Mouse (Mus musculus) heart, postnatal 0 days (tissue): Measurements from ENCODE around the gene Vwa3b. TPM values are rescaled to one million over a fixed set of nuclear protein-coding genes. Genes with fewer than 3 reads are reported as not detected.

Experiments used
- ATAC-seq: fragments of 200-750 bp; cut with Nextera tagmentation; 2 replicates; pipeline ENCODE4 v1.8.0; 2017; ENCODE audit warnings: low read depth, moderate number of reproducible peaks, moderate library complexity; ENCODE audit not compliant: insufficient read depth
- DNase-seq: peaks from one replicate; pipeline ENCODE4 v3.0.0-alpha.2; 2016; ENCODE audit warnings: low spot score
- H3K27ac ChIP-seq: fragments of 300-500 bp; sonication (generic); 2 replicates; pipeline ENCODE4 v1.5.1; 2014; ENCODE audit warnings: low read depth, mild to moderate bottlenecking
- H3K27me3 ChIP-seq: fragments of 300-500 bp; sonication (generic); 2 replicates; pipeline ENCODE4 v1.6.1; 2014; ENCODE audit warnings: low read length, mixed read lengths; ENCODE audit not compliant: control insufficient read depth, insufficient read depth
- H3K36me3 ChIP-seq: fragments of 300-500 bp; sonication (generic); replicated peaks from 2 replicates; pipeline ENCODE4 v1.6.1; 2014; ENCODE audit warnings: low read length, mixed read lengths; ENCODE audit not compliant: control insufficient read depth, insufficient read depth
- H3K4me1 ChIP-seq: fragments of 300-500 bp; sonication (generic); 2 replicates; pipeline ENCODE4 v1.6.1; 2014; ENCODE audit warnings: antibody characterized with exemption; ENCODE audit not compliant: control insufficient read depth, insufficient read depth
- H3K4me2 ChIP-seq: fragments of 300-500 bp; sonication (generic); 2 replicates; pipeline ENCODE4 v1.6.1; 2014; ENCODE audit warnings: low read depth, mild to moderate bottlenecking, low read length, moderate library complexity
- H3K4me3 ChIP-seq: fragments of 300-500 bp; sonication (generic); 2 replicates; pipeline ENCODE4 v1.5.1; 2014; ENCODE audit warnings: low read depth, low read length
- H3K9ac ChIP-seq: fragments of 300-500 bp; sonication (generic); replicated peaks from 2 replicates; pipeline ENCODE4 v1.6.1; 2014; ENCODE audit warnings: low read depth, low read length, mixed read lengths
- H3K9me3 ChIP-seq: fragments of 300-500 bp; sonication (generic); replicated peaks from 2 replicates; pipeline ENCODE4 v1.6.1; 2016; ENCODE audit warnings: low read length; ENCODE audit not compliant: control insufficient read depth
- CTCF ChIP-seq: IDR thresholded peaks from 2 replicates; pipeline ENCODE4 v1.5.1; 2016; ENCODE audit warnings: antibody characterized with exemption, control low read depth, low read depth
- EP300 ChIP-seq: IDR thresholded peaks from 2 replicates; pipeline ENCODE4 v1.6.1; 2016; ENCODE audit warnings: antibody characterized with exemption, low read depth
- WGBS: fragments of 180-500 bp; shearing (Covaris S2); extraction: QIAGEN DNeasy Blood & Tissue Kit; methylation state at CpG from one replicate; pipeline ENCODE4 v1.1.7; 2014; 5-methylcytosine and 5-hydroxymethylcytosine counted together
- polyA plus RNA-seq: library from polyadenylated mRNA; unstranded; fragments of >200 nt; fragmentation: Nextera tagmentation; extraction: Ambion mirVana; gene quantifications from 2 replicates; pipeline ENCODE4 v1.2.1, GENCODE M21; 2015
- total RNA-seq: library from RNA; depleted of rRNA; stranded (reverse); fragments of >200 nt; gene quantifications from 2 replicates; pipeline ENCODE4 v1.2.3, GENCODE M21; 2014; ENCODE audit warnings: low replicate concordance; rRNA removed

The Vwa3b gene
- not detected in 2 replicates for total RNA-seq
- polyA plus RNA-seq: 0.25 and 0.26 TPM in 2 replicates

DNA sequence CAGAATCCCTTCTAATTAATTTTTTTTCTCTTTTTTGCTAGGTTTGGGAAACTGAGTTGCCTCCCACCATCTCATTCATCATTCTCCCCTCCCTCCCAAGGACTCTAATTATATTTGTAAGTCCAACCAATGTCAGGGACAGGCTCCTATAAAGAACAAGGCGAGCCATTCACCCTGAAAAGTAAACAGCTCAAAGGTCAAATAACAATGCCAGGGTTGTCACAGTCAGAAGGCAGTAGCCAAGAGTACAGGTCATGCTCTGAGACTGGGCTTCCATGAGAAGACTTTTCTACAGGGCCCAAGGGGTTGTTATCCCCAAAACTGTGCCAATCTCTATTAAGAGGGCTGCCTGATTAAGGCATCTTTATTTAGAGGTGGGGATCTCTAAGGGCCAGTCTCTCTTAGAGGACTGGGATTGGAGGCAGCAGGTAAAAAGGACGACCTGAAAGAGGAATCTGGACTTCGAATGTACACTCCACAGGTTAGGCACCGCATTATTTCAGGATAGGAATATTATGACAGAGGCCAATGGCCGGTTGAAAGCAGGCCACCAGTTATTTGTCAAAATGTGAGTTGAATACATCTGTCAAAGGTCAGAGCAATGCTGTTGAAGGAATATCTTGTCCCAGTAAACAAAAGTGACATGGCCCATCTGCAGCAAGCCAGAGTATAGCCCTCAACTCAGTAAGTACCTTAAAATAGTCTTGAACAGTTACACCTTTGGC, at the start of gene Vwa3b:
Gene Vwa3b (plus strand): TSS at position 635 of the 725 bp plus-strand sequence.
- WGBS: 73% methylated on average over 5 of the region's 5 CpGs
- Histone ChIP-seq H3K36me3 (no peaks in the 10 kb centered on the region), H3K27me3 (no peaks in the 10 kb centered on the region; the same call in 1 of the 2 replicates), H3K4me1 (0 out of 2 replicates have a peak, but pooled peaks cover 11% of the 10 kb centered on the region), H3K4me2 (no peak within 1 kb of the TSS), H3K9ac (no peak within 1 kb of the TSS), H3K27ac (no peak within 1 kb of the TSS), H3K4me3 (no peak within 1 kb of the TSS), H3K9me3 (no peaks in the 10 kb centered on the region)
- TF ChIP-seq CTCF: no peak
- no peak for TF ChIP-seq EP300
- DNase-seq (no peak), ATAC-seq (no peak)

DNA sequence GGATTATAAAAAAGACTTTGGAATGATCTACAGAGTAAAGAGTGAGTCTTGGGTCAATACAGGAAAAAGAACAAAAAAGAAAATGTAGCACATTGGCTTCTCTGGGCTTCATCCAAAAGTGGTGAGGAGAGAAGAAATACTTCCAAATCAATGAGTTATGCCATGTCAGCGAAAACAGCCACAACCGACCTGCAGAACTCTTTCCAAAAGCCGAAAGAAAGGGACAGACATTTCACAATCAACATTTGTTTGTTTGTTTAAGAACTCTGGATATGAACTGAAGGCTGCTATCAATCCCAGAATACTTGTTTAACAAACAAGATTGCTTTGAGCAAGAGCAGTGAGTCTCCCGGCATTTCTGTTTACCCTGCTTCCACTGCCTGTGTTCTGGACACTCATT, 49.6 kb upstream of the Vwa3b start:
- no peak overlapping the region for H3K4me2 ChIP-seq
- no peaks in the 10 kb centered on the region for H3K4me1 ChIP-seq
- H3K4me3 ChIP-seq: no peak overlapping the region
- no peak overlapping the region for H3K27ac ChIP-seq
- H3K9me3 ChIP-seq: peaks cover 13% of the 10 kb centered on the region; the same call in 1 of the 2 replicates
- TF ChIP-seq CTCF: no peak
- TF ChIP-seq EP300: no peak
- DNase-seq: no peak
- no peak overlapping the region for H3K9ac ChIP-seq
- H3K36me3 ChIP-seq: no peaks in the 10 kb centered on the region
- no peak for ATAC-seq
- 72% methylated on average over 4 of the region's 4 CpGs for WGBS
- no peaks in the 10 kb centered on the region for H3K27me3 ChIP-seq

DNA sequence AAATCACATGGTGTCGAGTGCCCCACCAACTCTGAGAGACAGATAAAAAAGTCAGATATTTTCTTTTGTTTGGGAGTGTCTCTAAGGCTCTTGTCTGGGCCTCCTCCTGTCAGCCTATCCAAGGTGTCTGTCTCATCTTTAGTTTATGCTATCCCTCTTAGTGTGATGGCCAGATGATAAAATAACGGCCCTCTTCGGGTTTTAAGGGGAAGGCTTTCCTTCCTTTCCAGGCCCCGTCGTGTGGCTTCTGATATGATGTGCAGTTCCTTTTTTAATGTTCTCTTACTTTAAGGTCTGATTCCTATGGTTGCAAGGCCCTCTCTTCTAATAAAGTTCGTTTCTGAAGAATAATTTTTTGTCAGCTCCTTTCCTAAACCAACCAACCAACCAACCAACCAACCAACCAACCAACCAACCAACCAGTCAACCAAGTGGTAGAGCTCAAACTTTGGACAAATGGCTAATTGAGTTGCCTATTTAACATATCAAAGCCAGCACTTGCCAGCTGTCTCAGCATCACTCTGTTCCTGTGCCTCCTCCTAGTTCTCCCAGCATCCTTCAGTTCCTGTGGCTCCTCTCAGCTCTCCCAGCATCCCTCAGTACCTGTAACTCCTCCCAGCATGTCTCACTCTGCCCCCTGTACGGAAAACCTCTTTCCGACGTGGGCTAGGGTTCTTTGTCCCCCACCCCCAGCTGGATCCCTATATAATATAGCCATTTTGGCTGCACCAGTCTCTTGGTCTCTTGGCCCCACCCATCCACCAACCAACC, 44.0 kb upstream of the Vwa3b start:
- 76% methylated on average over 9 of the region's 9 CpGs for WGBS
- no peak for TF ChIP-seq EP300
- TF ChIP-seq CTCF: no peak
- Histone ChIP-seq H3K4me2 (no peak overlapping the region), H3K4me1 (no peaks in the 10 kb centered on the region), H3K36me3 (no peaks in the 10 kb centered on the region), H3K27me3 (no peaks in the 10 kb centered on the region), H3K9me3 (no peaks in the 10 kb centered on the region), H3K4me3 (no peak overlapping the region), H3K27ac (no peak overlapping the region), H3K9ac (no peak overlapping the region)
- DNase-seq (no peak), ATAC-seq (no peak)

DNA sequence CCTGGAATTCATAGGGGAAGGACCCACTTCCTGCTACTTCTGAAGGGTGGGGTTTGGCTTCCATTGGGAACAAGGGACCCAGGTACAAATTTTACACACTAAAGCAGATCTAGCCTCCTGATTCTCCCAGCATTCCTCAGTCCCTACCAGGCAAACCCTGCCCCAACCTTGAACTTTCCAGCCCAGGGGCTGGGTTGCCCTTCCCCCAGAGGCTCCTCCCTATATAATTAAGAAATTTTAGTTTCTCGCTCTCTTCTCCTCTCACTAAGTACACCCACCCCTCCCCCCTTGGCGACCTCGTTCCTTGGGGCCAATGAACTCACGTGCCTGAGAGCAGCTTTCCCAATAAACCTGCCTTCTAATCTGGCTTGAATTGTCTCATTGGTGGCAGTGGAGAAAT, 42.6 kb upstream of the Vwa3b start:
- DNase-seq (no peak), ATAC-seq (no peak)
- H3K4me1 ChIP-seq: no peaks in the 10 kb centered on the region
- no peaks in the 10 kb centered on the region for H3K36me3 ChIP-seq
- 44% methylated on average over 4 of the region's 4 CpGs for WGBS
- H3K27ac ChIP-seq: no peak overlapping the region
- H3K4me3 ChIP-seq: no peak overlapping the region
- no peak overlapping the region for H3K9ac ChIP-seq
- no peak overlapping the region for H3K4me2 ChIP-seq
- H3K27me3 ChIP-seq: no peaks in the 10 kb centered on the region
- no peaks in the 10 kb centered on the region for H3K9me3 ChIP-seq
- TF ChIP-seq CTCF (no peak), EP300 (no peak)

DNA sequence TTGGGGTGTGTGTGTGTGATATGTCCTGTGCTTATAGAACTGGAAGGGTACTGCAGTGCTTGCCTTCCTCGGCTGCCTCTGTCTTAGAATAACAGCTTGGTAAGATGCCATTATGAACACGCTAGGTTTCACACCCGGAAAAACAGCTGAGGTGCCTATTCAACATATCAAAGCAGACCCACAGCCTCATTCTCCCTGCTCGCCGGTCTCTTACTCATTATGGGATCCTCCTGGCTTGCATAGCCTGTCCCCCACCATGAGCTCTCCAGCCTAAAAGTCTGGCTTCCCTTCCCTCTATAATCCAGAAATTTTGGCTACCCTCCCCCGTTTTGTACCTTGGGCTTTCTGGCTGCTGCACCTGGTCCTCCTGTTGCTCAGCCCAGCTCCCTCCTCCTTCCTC, 42.0 kb upstream of the Vwa3b start:
- no peak for TF ChIP-seq EP300
- TF ChIP-seq CTCF: no peak
- Histone ChIP-seq H3K27me3 (no peaks in the 10 kb centered on the region), H3K4me2 (no peak overlapping the region), H3K9ac (no peak overlapping the region), H3K36me3 (no peaks in the 10 kb centered on the region), H3K9me3 (no peaks in the 10 kb centered on the region), H3K27ac (no peak overlapping the region), H3K4me3 (no peak overlapping the region), H3K4me1 (no peaks in the 10 kb centered on the region)
- ATAC-seq: no peak
- no peak for DNase-seq
- WGBS: 27% methylated on average over 6 of the region's 6 CpGs
